In the genomic region with DNA sequence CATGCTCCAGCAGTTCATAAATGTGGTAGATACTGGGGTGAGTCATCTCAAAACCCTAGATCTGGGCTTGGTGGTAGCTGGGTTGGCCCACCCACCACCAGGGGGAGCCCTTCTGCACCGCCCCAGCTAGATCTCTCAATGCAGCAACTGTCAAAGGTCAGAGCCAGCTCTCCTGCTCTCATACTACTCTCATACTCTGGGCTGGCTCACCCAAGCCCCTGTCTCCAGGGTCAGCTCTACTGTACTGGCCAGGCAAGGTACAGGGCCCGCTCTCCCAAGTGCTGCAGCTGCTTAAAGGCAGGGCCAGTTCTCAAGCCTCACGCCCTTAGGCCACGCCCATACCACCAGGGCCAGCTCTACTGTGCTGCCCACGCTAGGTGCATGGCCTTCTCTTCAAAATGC, we compare ENCODE assay signal across 8 mouse cellular contexts. TPM values are rescaled to one million over a fixed set of nuclear protein-coding genes. Genes with fewer than 3 reads are reported as not detected.
DNase-seq lines count a peak whose midpoint lies in the region; ATAC-seq lines count a peak whose summit lies in the region.

No protein-coding gene starts in this region.

- H3K36me3 ChIP-seq in embryonic facial prominence, embryonic 15.5 days = no peaks in the 10 kb centered on the region
- H3K36me3 ChIP-seq in limb, embryonic 12.5 days = peaks cover 1% of the 10 kb centered on the region; the same call in 1 of the 2 replicates

- intact Hi-C loops in left cerebral cortex, postnatal 4 days (cut with DNase I) = no loop called here
- intact Hi-C loops in heart, postnatal 14 days (cut with DNase I) = loop anchor here (5.0 kb wide), 3 partner anchors 59 to 149 kb away; a partner anchor contains a TSS

- no peak overlapping the region for H3K27ac ChIP-seq in embryonic facial prominence, embryonic 15.5 days (replicated peaks)
- H3K27ac ChIP-seq in limb, embryonic 12.5 days = no peak overlapping the region

- ATAC-seq in embryonic facial prominence, embryonic 15.5 days (ENCODE audit: insufficient number of reproducible peaks, low FRiP score, low TSS enrichment, low read depth) = peak; percentile 82
- ATAC-seq in limb, embryonic 12.5 days (ENCODE audit: insufficient number of reproducible peaks, insufficient read depth, low FRiP score, low TSS enrichment, low read depth) = peak; percentile 68; the same call in 1 of the 2 replicates

- H3K4me2 ChIP-seq in embryonic facial prominence, embryonic 15.5 days (replicated peaks) = 0 out of 2 replicates have a peak overlapping the region, but pooled peaks have one; percentile 13
- no peak overlapping the region for H3K4me2 ChIP-seq in limb, embryonic 12.5 days

- WGBS in embryonic facial prominence, embryonic 15.5 days = 56% methylated on average over 5 of the region's 5 CpGs
- 60% methylated on average over 5 of the region's 5 CpGs for WGBS in limb, embryonic 12.5 days

- peak; percentile 57 for DNase-seq in left cerebral cortex, postnatal 4 days
- no peak for DNase-seq in left cerebral cortex, adult 9 months (ENCODE audit: low spot score in 2 of 2)
- peak; percentile 57 to 65 for DNase-seq in adrenal gland, postnatal 4 days (ENCODE audit: low spot score in 2 of 2)
- peak; percentile 82 to 84 for DNase-seq in heart, postnatal 14 days
- peak; percentile 66 to 72 for DNase-seq in monocyte, adult 2 months (ENCODE audit: low read depth in 1 of 2, low spot score in 2 of 2)
- DNase-seq in thymus, adult 18-20 months = peak; percentile 47 to 48

- no peak overlapping the region for H3K9ac ChIP-seq in embryonic facial prominence, embryonic 15.5 days
- H3K9ac ChIP-seq in limb, embryonic 12.5 days (replicated peaks) = no peak overlapping the region

- no peaks in the 10 kb centered on the region for H3K4me1 ChIP-seq in embryonic facial prominence, embryonic 15.5 days
- no peaks in the 10 kb centered on the region for H3K4me1 ChIP-seq in limb, embryonic 12.5 days (replicated peaks)

- no peak overlapping the region for H3K4me3 ChIP-seq in embryonic facial prominence, embryonic 15.5 days (replicated peaks)
- H3K4me3 ChIP-seq in limb, embryonic 12.5 days (replicated peaks) = no peak overlapping the region

- H3K27me3 ChIP-seq in embryonic facial prominence, embryonic 15.5 days = no peaks in the 10 kb centered on the region
- no peaks in the 10 kb centered on the region for H3K27me3 ChIP-seq in limb, embryonic 12.5 days

- H3K9me3 ChIP-seq in embryonic facial prominence, embryonic 15.5 days (replicated peaks) = no peaks in the 10 kb centered on the region
- H3K9me3 ChIP-seq in limb, embryonic 12.5 days = no peaks in the 10 kb centered on the region

RNA-seq across cellular contexts. Expression of a gene that starts 13.5 kb away (rescaled TPM):
- total RNA-seq in left cerebral cortex, postnatal 4 days (2021) = 10 to 100 TPM; 15.7 to 16.9 TPM
- 10 to 100 TPM; 14.7 to 17.4 TPM for total RNA-seq in adrenal gland, postnatal 4 days (2021)
- polyA plus RNA-seq in embryonic facial prominence, embryonic 15.5 days (2015; fragmentation: Nextera tagmentation; extraction: Ambion mirVana) = 24.4 and 25.0 TPM in 2 replicates
- total RNA-seq in heart, postnatal 14 days (2021) = 10 to 100 TPM; 20.7 to 25.0 TPM
- polyA plus RNA-seq in limb, embryonic 12.5 days (2016; fragmentation: Nextera tagmentation; extraction: Ambion mirVana) = 28.3 and 28.4 TPM in 2 replicates

RNA-seq across cellular contexts. Expression of a gene that starts 13.5 kb away (rescaled TPM):
- total RNA-seq in left cerebral cortex, postnatal 4 days (2021) = 1 to 10 TPM; 1.6 to 2.9 TPM
- 1 to 10 TPM; 2.7 to 3.0 TPM for total RNA-seq in adrenal gland, postnatal 4 days (2021)
- 3.2 and 4.6 TPM in 2 replicates for polyA plus RNA-seq in embryonic facial prominence, embryonic 15.5 days (2015; fragmentation: Nextera tagmentation; extraction: Ambion mirVana)
- under 1 TPM; 0.29 to 0.66 TPM for total RNA-seq in heart, postnatal 14 days (2021)
- 2.7 and 3.0 TPM in 2 replicates for polyA plus RNA-seq in limb, embryonic 12.5 days (2016; fragmentation: Nextera tagmentation; extraction: Ambion mirVana)

RNA-seq across cellular contexts. Expression of a gene that starts 18.8 kb away (rescaled TPM):
- total RNA-seq in left cerebral cortex, postnatal 4 days (2021) = 100 to 1,000 TPM; 136 to 142 TPM
- 10 to 100 TPM; 25.8 to 26.8 TPM for total RNA-seq in adrenal gland, postnatal 4 days (2021)
- polyA plus RNA-seq in embryonic facial prominence, embryonic 15.5 days (2015; fragmentation: Nextera tagmentation; extraction: Ambion mirVana) = 24.5 and 25.8 TPM in 2 replicates
- 10 to 100 TPM; 41.1 to 42.8 TPM for total RNA-seq in heart, postnatal 14 days (2021)
- polyA plus RNA-seq in limb, embryonic 12.5 days (2016; fragmentation: Nextera tagmentation; extraction: Ambion mirVana) = 35.6 and 37.5 TPM in 2 replicates

RNA-seq across cellular contexts. Expression of a gene that starts 58.5 kb away (rescaled TPM):
- total RNA-seq in left cerebral cortex, postnatal 4 days (2021) = 100 to 1,000 TPM; 155 to 170 TPM
- 100 to 1,000 TPM; 196 to 224 TPM for total RNA-seq in adrenal gland, postnatal 4 days (2021)
- polyA plus RNA-seq in embryonic facial prominence, embryonic 15.5 days (2015; fragmentation: Nextera tagmentation; extraction: Ambion mirVana) = 287 and 315 TPM in 2 replicates
- 10 to 100 TPM; 69.4 to 74.7 TPM for total RNA-seq in heart, postnatal 14 days (2021)
- polyA plus RNA-seq in limb, embryonic 12.5 days (2016; fragmentation: Nextera tagmentation; extraction: Ambion mirVana) = 365 and 413 TPM in 2 replicates

Comparison
In these comparisons a context has a peak if more than half of its experiments do, and no peak if none do; other contexts are left out.
1. DNase-seq: peak in left cerebral cortex, postnatal 4 days (single experiment), adrenal gland, postnatal 4 days (2 of 2), heart, postnatal 14 days (2 of 2), monocyte, adult 2 months (2 of 2) and thymus, adult 18-20 months (2 of 2); none in left cerebral cortex, adult 9 months (0 of 2).